Mouse (Mus musculus) spleen, postnatal 14 days (tissue): ENCODE results near the gene Arl6.

Experiments used
- DNase-seq, 2 experiments: peaks; one replicate each; pipeline ENCODE4 v3.0.0; 2021 to 2022; ENCODE audit warnings: low spot score in 2 of 2

Gene Arl6

DNA sequence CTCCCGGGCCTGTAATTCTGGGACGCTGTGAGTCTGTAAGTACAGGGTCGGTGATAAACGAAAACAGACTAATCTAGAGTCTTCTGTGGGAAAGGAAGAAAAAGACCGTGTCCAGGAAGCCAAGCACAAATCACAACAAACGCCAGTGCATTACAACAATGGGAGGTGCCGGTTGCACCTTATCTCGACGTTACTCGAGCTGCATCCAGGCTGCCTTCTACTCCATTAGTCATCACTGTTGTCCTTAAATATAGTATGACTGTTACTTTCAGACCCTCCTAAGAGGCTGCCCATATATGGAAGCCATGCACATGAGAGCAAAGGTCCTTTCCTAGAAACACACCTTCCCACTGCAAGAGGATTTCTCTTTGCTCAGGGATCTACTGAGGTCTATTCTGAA, 51.4 kb downstream of the Arl6 start:
- no peak for DNase-seq

DNA sequence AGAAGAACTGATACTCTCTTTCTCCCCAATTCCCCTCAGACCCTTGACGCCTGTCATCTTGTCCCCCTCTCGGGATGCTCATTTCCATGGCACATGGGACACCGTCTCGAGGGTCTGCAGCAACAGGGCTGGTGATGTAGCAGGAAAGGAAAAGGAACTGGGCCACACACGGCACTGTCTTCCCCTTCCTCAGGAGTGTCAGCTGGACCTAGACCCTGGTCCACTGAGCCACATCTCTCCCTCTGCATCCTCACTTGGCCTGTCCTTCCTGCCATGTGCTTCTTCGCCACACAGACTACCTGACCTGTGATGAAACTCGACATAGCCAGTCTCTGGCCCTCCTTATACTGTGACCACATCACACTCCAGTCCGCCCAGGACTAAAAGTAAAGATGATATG, 52.3 kb downstream of the Arl6 start:
- no peak for DNase-seq

DNA sequence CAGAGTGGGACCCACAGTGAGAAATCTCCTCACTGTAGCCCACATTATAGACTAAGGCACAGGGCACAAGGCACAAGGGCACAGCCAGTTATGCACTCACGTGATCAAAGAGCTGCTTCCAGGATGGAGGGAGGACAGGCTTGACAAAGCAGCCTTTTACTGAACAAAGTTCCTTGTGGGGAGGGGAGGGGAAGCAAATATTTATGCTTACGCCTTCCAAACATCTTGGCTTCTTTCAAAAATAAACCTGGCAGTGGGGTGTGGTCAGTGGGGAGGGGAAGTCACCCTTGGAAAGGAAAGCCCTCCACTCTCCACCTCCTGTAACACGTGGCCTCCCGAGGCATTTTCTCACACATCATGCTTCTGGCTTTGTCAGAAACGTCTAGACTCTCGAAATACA, 52.9 kb downstream of the Arl6 start:
- no peak for DNase-seq

DNA sequence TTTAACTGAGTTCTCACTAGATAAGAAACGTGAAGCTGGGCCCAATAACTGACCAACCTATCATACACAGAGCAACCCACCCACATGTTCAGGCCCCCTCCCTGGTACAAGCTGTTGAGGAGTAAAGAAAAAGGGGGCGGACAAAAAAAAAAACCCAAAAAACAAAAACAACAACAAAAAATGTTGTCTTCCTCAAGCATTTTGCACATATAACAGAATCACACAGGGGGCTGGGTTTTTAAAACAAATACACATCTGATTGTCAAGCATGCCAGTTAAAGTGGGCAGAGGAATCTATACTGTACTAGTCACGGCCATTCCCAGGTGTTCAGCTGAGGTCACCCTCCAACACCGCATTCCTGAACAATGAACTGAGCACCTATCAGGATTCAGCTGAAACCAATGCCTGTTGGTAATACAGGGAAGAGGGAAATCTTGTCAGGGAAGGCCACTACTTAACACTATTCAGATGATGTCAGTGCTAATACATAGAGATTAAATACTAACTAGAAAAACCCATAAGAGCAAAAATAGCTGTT, 53.4 kb downstream of the Arl6 start:
- no peak for DNase-seq

DNA sequence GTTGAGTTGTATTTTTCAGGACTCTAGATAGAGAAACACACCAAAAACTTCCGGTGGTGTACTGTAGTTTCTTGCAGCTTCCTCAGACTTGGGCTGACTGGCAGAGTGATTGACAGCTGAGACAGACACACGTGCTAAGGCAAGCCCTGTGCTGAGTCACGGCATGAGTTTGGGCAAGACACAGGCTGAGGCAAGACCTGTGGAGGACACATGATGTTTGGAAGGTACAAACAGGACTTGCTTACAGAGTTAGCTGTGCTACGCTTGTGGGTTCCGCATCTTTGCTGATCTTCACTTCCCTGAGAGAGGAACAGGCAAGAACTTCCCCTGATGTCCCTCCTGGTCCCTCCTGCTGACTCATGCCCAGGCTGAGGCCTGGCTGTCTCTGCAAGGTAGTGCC, 55.7 kb downstream of the Arl6 start:
- no peak for DNase-seq

DNA sequence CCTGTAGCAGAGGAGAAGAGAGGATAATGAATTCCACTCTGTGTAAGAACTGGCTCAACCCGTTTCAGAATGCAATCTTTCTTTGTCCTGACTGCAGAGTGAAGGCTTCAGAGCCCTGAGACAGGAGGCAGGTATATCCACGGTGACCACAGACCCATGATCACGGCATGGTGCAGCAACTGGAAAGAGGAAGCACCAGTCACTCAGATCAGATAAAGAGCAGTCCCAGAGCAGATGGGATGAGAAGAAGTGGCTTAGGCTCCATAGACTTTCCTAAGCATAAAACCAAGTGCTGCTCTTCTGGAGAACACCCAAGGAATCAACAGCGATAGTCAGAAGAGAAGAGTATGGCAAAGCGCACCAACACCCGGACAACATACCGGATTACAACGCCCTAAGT, 60.0 kb downstream of the Arl6 start:
- no peak for DNase-seq

DNA sequence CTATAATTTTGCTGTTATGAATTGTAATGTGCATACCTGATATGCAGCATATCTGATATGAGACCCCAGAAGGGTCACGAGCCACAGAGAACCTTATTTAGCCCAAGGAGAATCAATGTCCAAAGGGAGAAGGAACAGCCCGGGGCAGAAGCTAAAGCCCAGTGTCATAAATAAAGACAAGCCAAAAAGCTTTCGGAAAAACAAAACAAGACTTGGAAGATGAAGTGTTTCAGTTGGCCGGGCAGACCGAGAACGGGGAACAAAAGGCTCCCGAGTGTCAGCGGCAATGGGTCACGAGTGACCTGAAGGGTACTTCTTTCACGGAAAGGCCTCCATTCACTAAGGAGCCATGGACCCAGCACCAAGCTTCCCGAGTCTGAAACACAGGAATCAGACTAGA, 65.2 kb downstream of the Arl6 start:
- DNase-seq = no peak

DNA sequence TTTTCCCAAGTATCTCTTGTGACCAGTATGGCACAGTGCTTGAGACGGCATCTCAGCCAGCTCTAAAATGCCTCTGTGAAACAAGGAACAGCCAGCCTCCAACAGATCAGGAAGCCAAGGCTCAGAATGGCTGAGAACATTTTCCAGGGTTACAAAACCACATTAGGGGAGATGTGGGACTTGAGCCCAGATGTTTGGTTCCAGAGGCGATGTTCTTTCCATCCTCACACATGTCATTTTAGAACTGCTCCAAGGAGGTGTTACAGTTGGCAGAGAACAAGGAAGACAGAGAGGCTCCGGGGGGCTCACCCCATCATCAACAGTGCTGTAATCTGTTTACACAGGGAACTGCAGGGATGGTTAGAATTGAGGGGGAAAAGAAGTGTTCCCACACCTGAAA, 66.5 kb downstream of the Arl6 start:
- no peak for DNase-seq

DNA sequence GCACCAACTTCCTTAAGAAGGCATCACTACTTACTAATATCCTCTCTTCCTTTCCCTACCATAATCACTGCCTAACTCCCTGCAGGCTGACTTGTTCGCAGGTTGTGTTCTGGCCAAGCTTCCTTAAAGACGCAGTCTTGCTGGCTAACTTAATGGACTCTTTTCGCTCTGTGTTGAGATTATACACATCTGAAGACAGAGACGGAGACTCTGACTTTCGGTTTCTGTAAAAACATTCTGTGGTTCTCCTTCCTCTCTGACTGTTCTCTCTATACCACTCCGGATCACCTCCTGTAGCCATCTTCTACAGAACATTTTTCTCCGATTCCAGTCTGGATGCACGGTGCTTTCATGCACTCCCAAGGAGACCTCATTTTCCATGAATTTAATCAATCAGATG, 68.4 kb downstream of the Arl6 start:
- no peak for DNase-seq

- DNase-seq = no peak
Measured at GRCm38 (mm10) chr16:59569837-59570236, 69.4 kb downstream of the Arl6 start.

GRCm38 (mm10) chr16:59567721-59568381, 71.3 kb downstream of the Arl6 start:
- DNase-seq = no peak

- no peak for DNase-seq
Measured at GRCm38 (mm10) chr16:59566437-59566836, 72.8 kb downstream of the Arl6 start.

DNA sequence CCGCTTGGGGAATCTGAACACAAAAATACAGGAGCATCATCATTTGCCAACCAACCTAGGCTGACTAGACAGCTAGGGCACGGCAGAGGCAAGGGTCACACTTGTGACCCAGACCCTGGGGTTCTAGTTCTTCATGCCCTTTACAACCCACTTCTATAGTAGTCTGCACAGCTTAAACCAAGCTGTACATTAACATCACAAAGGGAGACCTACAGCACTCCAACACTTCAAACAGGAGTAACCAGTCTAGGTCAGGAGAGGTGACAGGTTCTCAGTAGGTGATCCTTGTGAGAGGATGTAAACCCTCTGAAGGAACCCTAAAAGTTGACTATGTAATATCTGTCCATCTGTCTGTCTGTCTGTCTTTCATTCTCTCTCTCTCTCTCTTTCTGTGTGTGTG, 73.6 kb downstream of the Arl6 start:
- DNase-seq = no peak

DNA sequence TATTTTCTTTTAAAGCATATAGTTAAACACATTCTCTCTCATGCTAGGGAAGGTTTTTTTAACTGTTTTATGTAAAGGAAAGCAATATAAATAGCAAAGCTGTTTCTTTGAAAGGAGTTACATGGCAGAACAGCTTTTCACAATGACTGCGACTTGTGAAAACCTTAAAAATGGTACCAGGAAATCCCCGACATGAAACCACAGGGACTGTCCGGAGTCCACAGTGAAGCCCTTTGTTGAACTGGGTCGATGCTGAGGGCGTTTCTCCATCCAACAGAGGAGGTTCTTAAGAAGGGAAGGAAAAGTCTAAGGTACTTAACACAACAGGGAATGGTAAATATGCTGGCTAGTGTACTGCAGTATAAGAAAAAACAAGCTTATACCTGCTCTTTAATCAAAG, 75.2 kb downstream of the Arl6 start:
- no peak for DNase-seq
